Mouse (Mus musculus): ENCODE measurements around the gene Cyp2c55. TPM values are rescaled to one million over a fixed set of nuclear protein-coding genes. Genes with fewer than 3 reads are reported as not detected.

The Cyp2c55 gene
- not detected for total RNA-seq (2021)
- long read RNA-seq, experiment 1: 0 reads
- long read RNA-seq, experiment 2, partial matches to known transcripts: 0 of 1 reads
- long read RNA-seq, experiment 2, other reads (novel, unspliced or antisense): 1 of 1 reads

DNA sequence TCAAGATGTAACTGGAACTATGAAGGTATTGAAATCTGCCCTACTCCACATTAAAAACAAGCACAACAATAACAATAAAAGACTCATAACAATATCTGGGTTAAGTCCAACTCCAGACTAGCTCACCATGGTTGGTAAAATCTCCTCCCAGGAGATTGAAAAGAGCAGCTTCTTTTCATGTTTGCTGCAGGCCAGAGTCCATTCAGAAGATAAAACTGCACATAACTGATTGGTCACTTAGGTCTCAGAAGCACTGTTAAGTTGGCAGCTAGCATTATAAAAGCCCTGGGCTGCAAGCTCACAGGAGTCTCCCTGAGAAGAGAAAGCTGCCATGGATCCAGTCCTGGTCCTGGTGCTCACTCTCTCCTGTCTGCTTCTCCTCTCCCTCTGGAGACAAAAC is at the start of gene Cyp2c55:
TSS of gene Cyp2c55 (plus strand) at position 305 of the 400 bp plus-strand sequence.
- no peak for DNase-seq (ENCODE audit: low spot score in 2 of 2)

GRCm38 (mm10) chr19:38970741-38971140 is 36.1 kb upstream of the Cyp2c55 start:
- no peak for DNase-seq (ENCODE audit: low spot score in 2 of 2)

GRCm38 (mm10) chr19:38972581-38972980 is 34.2 kb upstream of the Cyp2c55 start:
- DNase-seq (ENCODE audit: low spot score in 2 of 2): no peak

GRCm38 (mm10) chr19:38973666-38974065 is 33.2 kb upstream of the Cyp2c55 start:
- no peak for DNase-seq (ENCODE audit: low spot score in 2 of 2)

GRCm38 (mm10) chr19:38976269-38976668 is 30.6 kb upstream of the Cyp2c55 start:
- no peak for DNase-seq (ENCODE audit: low spot score in 2 of 2)

GRCm38 (mm10) chr19:38981966-38982365 is 24.9 kb upstream of the Cyp2c55 start:
- DNase-seq (ENCODE audit: low spot score in 2 of 2): peak; percentile 36 to 57

GRCm38 (mm10) chr19:38998248-38998647 is 8.6 kb upstream of the Cyp2c55 start:
- no peak for DNase-seq (ENCODE audit: low spot score in 2 of 2)

DNA sequence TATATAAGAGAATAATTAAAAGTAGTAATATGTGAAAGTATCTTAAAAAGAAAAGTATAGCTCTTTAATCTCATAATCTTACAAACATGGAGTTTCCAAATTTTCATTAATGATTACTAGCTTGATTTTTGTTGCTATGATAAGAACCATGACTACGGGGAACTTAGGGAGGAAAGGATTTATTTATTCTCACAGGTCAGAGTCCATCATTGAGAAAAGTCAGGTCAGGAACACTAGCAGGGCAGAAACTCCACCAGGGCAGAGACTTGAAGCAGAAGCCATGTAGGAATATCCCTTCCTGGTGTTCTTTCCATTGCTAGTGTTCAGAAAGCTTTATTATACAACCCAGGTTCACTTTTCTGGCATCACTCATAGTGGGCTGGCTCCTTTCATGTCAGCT is 8.1 kb upstream of the Cyp2c55 start:
- DNase-seq (ENCODE audit: low spot score in 2 of 2): no peak

DNA sequence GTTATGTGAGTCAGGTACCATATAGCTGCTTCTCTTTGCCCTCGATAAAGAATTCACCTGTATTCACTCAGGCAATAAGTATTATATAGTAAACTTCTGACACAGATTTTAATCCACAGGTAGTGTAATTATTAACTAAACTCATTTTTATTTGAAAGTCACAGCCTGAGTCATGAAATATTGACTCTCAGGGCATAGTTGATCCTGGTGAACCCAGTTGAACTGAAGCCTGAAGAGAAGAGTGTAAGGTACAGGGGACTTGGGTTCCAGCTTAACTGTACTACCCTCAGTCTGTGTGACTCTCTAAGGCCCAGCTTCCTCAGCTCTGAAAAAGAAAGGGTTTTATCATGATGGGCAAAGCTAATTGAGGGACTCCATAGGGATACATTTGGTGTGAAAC is 1.7 kb upstream of the Cyp2c55 start:
- DNase-seq (ENCODE audit: low spot score in 2 of 2): no peak

DNA sequence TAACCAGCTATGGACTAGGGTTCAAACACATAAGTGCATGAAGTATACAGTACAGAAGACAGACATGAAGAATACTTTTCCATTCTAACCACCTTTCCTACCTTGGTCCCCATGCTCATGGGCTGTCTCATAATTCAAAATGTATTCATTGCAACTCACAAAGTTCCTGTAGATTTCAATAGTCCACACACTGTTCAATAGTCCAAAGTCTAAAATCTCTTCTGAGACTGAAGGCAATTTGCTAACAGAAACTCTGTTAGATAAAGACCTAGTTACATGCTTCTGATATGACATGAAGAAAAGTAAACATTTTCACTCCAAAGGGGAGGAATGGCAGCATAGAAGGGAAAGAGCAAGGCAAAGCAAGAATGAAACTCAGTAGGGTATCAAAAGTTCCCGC is 51.1 kb downstream of the Cyp2c55 start:
- DNase-seq (ENCODE audit: low spot score in 2 of 2): no peak

DNA sequence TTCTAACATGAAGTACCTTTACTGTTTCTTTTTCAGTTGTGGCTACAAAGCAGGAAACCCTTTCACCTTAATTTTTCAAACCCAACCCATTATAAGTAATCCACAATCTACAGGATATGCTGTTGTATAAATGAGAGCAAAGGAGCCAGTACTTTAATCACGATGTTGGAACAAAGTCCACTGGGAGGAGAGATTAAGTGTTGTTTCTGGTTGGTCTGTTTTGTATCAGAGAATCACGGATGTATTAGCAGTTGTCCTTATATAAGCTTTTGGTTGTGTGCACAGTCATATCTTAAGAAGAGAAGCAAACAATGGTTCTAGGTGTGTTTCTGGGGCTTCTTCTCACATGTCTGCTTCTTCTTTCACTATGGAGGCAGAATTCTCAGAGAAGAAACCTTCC is 53.9 kb downstream of the Cyp2c55 start, which contains the start of gene Cyp2c65:
TSS of gene Cyp2c65 (plus strand) at position 297 of the 400 bp plus-strand sequence.
- no peak for DNase-seq (ENCODE audit: low spot score in 2 of 2)

Small RNAs within 50 kb of the gene (microRNA-seq; reads per million reads assigned to microRNA genes)
- not detected for gene Gm23800

Other genes starting within 250 kb of the Cyp2c55 start
- gene Noc3l, start 187.8 kb upstream of the Cyp2c55 start, total RNA-seq (2021): 1 to 10 TPM; 8.9 to 9.4 TPM
- 1 to 10 TPM; 6.5 to 6.9 TPM for gene Tbc1d12, start 170.4 kb upstream of the Cyp2c55 start, total RNA-seq (2021)
- 10 to 100 TPM; 12.4 to 13.6 TPM for gene Hells, start 76.1 kb upstream of the Cyp2c55 start, total RNA-seq (2021)
- gene Cyp2c65, start 54.0 kb downstream of the Cyp2c55 start, total RNA-seq (2021): not detected
- gene Cyp2c66, start 106.9 kb downstream of the Cyp2c55 start, total RNA-seq (2021): not detected